Mouse (Mus musculus) forebrain, postnatal 0 days (tissue): ENCODE data around the gene Nell2. TPM values are rescaled to one million over a fixed set of nuclear protein-coding genes. Genes with fewer than 3 reads are reported as not detected.

Experiments
- ATAC-seq: fragments of 200-750 bp; cut with Nextera tagmentation; 2 replicates; pipeline ENCODE4 v1.8.0; 2017; ENCODE audit warnings: mild to moderate bottlenecking, moderate library complexity
- DNase-seq: peaks from one replicate; pipeline ENCODE4 v3.0.0-alpha.2; 2015
- H3K27ac ChIP-seq: fragments of 300-500 bp; sonication (generic); 2 replicates; pipeline ENCODE4 v1.5.1; 2014; ENCODE audit warnings: low read depth, mild to moderate bottlenecking, antibody characterized with exemption, low read length, moderate library complexity, mixed read lengths
- H3K27me3 ChIP-seq: fragments of 300-500 bp; sonication (generic); 2 replicates; pipeline ENCODE4 v1.6.1; 2014; ENCODE audit warnings: mild to moderate bottlenecking, low read length, mixed read lengths; ENCODE audit not compliant: insufficient read depth
- H3K36me3 ChIP-seq: fragments of 300-500 bp; sonication (generic); 2 replicates; pipeline ENCODE4 v1.6.1; 2014; ENCODE audit warnings: mild to moderate bottlenecking, moderate library complexity; ENCODE audit not compliant: insufficient read depth
- H3K4me1 ChIP-seq: fragments of 300-500 bp; sonication (generic); 2 replicates; pipeline ENCODE4 v1.6.1; 2014; ENCODE audit warnings: antibody characterized with exemption; ENCODE audit not compliant: insufficient read depth
- H3K4me2 ChIP-seq: fragments of 300-500 bp; sonication (generic); 2 replicates; pipeline ENCODE4 v1.6.1; 2014; ENCODE audit warnings: low read depth, mild to moderate bottlenecking, moderate library complexity
- H3K4me3 ChIP-seq: fragments of 300-500 bp; sonication (generic); 2 replicates; pipeline ENCODE4 v1.5.1; 2014; ENCODE audit warnings: low read depth, low read length, mixed read lengths
- H3K9ac ChIP-seq: fragments of 300-500 bp; sonication (generic); 2 replicates; pipeline ENCODE4 v1.6.1; 2014; ENCODE audit warnings: mild to moderate bottlenecking
- H3K9me3 ChIP-seq: fragments of 300-500 bp; sonication (generic); 2 replicates; pipeline ENCODE4 v1.6.1; 2016; ENCODE audit warnings: low read length
- CTCF ChIP-seq: sonication (generic); IDR thresholded peaks from 2 replicates; pipeline ENCODE4 v1.5.1; 2016; ENCODE audit warnings: antibody characterized with exemption, control low read depth, low read depth
- WGBS: fragments of 180-500 bp; shearing (Covaris S2); extraction: QIAGEN DNeasy Blood & Tissue Kit; methylation state at CpG from one replicate; pipeline ENCODE4 v1.1.7; 2014; 5-methylcytosine and 5-hydroxymethylcytosine counted together
- polyA plus RNA-seq: library from polyadenylated mRNA; unstranded; fragments of >200 nt; fragmentation: Nextera tagmentation; extraction: Ambion mirVana; gene quantifications from 2 replicates; pipeline ENCODE4 v1.2.1, GENCODE M21; 2015
- total RNA-seq: library from RNA; depleted of rRNA; stranded (reverse); fragments of >200 nt; gene quantifications from 2 replicates; pipeline ENCODE4 v1.2.3, GENCODE M21; 2014

The Nell2 gene
- total and polyA plus RNA-seq, 2 experiments from 2014 or later, result 258 to 303 TPM

GRCm38 (mm10) chr15:95231171-95231570 is 297.2 kb downstream of the Nell2 start:
- DNase-seq (no peak), ATAC-seq (no peak)
- Histone ChIP-seq H3K4me1 (no peaks in the 10 kb centered on the region), H3K4me2 (no peak overlapping the region), H3K27ac (no peak overlapping the region), H3K4me3 (no peak overlapping the region), H3K9ac (no peak overlapping the region), H3K27me3 (no peaks in the 10 kb centered on the region), H3K9me3 (no peaks in the 10 kb centered on the region), H3K36me3 (peaks cover 31% of the 10 kb centered on the region)
- 92% methylated on average over 13 of the region's 13 CpGs for WGBS
- TF ChIP-seq CTCF, result no peak

DNA sequence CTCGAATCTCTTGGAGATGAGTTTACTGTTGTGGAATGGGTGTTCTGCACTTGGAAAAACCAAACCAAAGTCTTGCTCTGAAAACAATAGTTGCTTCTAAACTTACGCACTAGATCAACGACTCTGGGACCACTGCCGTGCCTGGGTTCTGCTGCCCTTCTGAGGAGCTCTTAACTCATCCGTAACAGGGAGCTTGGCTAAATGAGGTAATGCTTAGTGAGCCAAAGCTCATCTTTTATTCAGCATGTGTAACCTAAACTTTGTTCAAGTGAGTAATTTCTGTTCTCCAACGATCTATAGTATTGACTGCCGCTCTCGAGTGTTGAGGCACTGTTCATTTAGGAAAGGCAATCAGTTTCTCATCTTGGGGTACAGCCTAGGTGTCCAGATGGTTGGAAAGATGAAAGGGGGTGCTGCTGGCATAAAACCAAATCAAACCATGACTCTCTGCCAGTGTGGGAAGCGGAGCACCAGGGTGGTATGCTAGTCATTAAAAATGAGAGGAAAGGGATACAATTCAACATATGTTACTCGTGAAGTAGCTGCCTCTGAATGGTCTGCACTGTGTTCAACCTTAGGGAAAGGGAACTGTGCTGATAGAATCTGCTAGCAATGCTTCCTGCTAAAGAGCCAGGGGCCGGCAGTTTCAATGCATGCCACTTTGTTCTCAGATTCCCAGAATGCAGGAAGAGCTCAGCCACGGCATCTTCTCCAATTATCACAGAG is 311.6 kb downstream of the Nell2 start:
- no peaks in the 10 kb centered on the region for H3K9me3 ChIP-seq
- peaks cover 9% of the 10 kb centered on the region; the same call in 1 of the 2 replicates for H3K4me1 ChIP-seq
- WGBS, result 25% methylated on average over 12 of the region's 12 CpGs
- ATAC-seq (peak; percentile 61), DNase-seq (peak; percentile 60)
- H3K9ac ChIP-seq, result no peak overlapping the region
- TF ChIP-seq CTCF, result no peak
- no peak overlapping the region for H3K4me3 ChIP-seq
- H3K27me3 ChIP-seq, result no peaks in the 10 kb centered on the region
- H3K36me3 ChIP-seq, result peaks cover 6% of the 10 kb centered on the region; the same call in 1 of the 2 replicates
- H3K4me2 ChIP-seq, result no peak overlapping the region
- H3K27ac ChIP-seq, result 0 out of 2 replicates have a peak overlapping the region, but pooled peaks have one; percentile 21

DNA sequence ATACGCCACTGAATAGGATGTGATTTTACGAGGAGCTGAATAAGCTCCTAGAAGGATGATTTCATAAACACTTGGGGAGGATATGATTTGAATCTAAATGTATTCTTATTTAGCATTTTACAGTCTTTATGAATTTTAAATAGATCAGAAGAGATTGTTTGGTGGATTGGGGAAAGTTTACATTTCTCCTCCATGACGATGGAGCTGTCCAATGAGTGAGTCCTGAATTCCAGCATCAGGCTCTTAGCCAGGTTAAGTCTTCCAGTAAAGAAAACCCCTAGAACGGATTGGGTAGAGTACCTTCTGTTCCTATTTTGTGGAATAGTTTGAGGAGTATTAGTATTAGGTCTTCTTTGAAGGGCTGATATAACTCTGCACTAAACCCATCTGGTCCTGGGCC is 317.8 kb downstream of the Nell2 start:
- no peaks in the 10 kb centered on the region for H3K36me3 ChIP-seq
- WGBS, result 55% methylated on average over 4 of the region's 4 CpGs
- H3K27ac ChIP-seq, result no peak overlapping the region
- no peak for TF ChIP-seq CTCF
- no peaks in the 10 kb centered on the region for H3K9me3 ChIP-seq
- ATAC-seq, result no peak
- H3K4me2 ChIP-seq, result no peak overlapping the region
- no peak for DNase-seq
- no peak overlapping the region for H3K4me3 ChIP-seq
- H3K27me3 ChIP-seq, result no peaks in the 10 kb centered on the region
- no peak overlapping the region for H3K9ac ChIP-seq
- H3K4me1 ChIP-seq, result no peaks in the 10 kb centered on the region

- H3K27ac ChIP-seq, result no peak overlapping the region
- TF ChIP-seq CTCF, result no peak
- DNase-seq, result no peak
- H3K9me3 ChIP-seq, result no peaks in the 10 kb centered on the region
- 89% methylated on average over 4 of the region's 4 CpGs for WGBS
- H3K4me2 ChIP-seq, result no peak overlapping the region
- H3K4me1 ChIP-seq, result no peaks in the 10 kb centered on the region
- no peak for ATAC-seq
- H3K4me3 ChIP-seq, result no peak overlapping the region
- H3K9ac ChIP-seq, result no peak overlapping the region
- H3K36me3 ChIP-seq, result no peaks in the 10 kb centered on the region
- H3K27me3 ChIP-seq, result no peaks in the 10 kb centered on the region
Measured at GRCm38 (mm10) chr15:95209186-95209585, 319.2 kb downstream of the Nell2 start.

DNA sequence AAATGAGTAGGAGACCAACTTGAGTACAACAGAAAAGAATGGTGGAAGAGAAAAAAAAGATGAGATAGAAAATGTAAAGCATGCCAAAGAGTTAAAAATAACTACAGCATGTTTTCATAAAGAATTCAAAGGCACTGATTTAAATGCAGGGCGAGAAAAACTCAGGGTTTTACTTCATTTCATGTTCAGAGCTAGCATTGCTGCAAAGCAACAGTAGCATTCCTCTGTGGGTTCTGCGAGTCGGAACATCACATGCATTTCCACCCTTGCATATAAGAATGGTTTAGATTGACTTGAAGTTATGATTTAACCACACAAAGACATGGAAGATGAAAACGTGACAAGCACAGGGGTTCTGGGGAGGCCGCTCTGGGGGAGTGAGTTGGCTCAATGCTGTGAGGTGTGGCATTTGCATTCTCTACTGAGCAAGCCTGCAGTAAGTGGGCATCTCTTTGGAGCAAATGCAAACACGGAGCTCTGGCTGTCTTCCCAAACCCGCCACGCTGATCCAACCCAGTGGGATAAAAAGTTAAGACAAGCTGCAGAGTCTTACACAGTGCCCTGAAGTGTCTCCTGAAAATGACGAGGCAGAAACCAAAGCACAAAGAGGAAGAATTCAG is 334.6 kb downstream of the Nell2 start:
- H3K9ac ChIP-seq, result no peak overlapping the region
- no peaks in the 10 kb centered on the region for H3K27me3 ChIP-seq
- H3K9me3 ChIP-seq, result no peaks in the 10 kb centered on the region
- H3K4me1 ChIP-seq, result peaks cover 10% of the 10 kb centered on the region
- DNase-seq (peak; percentile 59), ATAC-seq (peak; percentile 59)
- no peaks in the 10 kb centered on the region for H3K36me3 ChIP-seq
- H3K4me3 ChIP-seq, result no peak overlapping the region
- WGBS, result 30% methylated on average over 9 of the region's 9 CpGs
- TF ChIP-seq CTCF, result no peak
- peak overlapping the region; percentile 82 for H3K27ac ChIP-seq
- 0 out of 2 replicates have a peak overlapping the region, but pooled peaks have one; percentile 17 for H3K4me2 ChIP-seq

- Histone ChIP-seq H3K4me2 (no peak overlapping the region), H3K4me1 (peaks cover 10% of the 10 kb centered on the region), H3K27ac (peak overlapping the region; percentile 82), H3K27me3 (no peaks in the 10 kb centered on the region), H3K4me3 (no peak overlapping the region), H3K9ac (no peak overlapping the region), H3K36me3 (no peaks in the 10 kb centered on the region), H3K9me3 (no peaks in the 10 kb centered on the region)
- peak; percentile 63 for DNase-seq
- 58% methylated on average over 8 of the region's 8 CpGs for WGBS
- no peak for TF ChIP-seq CTCF
- peak; percentile 79 for ATAC-seq
Measured at GRCm38 (mm10) chr15:95192951-95193350, 335.4 kb downstream of the Nell2 start.

- H3K9ac ChIP-seq, result no peak overlapping the region
- DNase-seq (peak; percentile 74), ATAC-seq (peak; percentile 82)
- no peak; the same call in 1 of the 2 replicates for TF ChIP-seq CTCF
- no peak overlapping the region for H3K4me3 ChIP-seq
- H3K27ac ChIP-seq, result 0 out of 2 replicates have a peak overlapping the region, but pooled peaks have one; percentile 45
- no peaks in the 10 kb centered on the region for H3K36me3 ChIP-seq
- no peaks in the 10 kb centered on the region for H3K27me3 ChIP-seq
- WGBS, result 27% methylated on average over 10 of the region's 10 CpGs
- H3K9me3 ChIP-seq, result no peaks in the 10 kb centered on the region
- peak overlapping the region; percentile 23; the same call in 1 of the 2 replicates for H3K4me2 ChIP-seq
- peaks cover 11% of the 10 kb centered on the region; the same call in 1 of the 2 replicates for H3K4me1 ChIP-seq
Measured at GRCm38 (mm10) chr15:95186226-95186625, 342.1 kb downstream of the Nell2 start.
